Mouse (Mus musculus): ENCODE results near the gene Tgm4. TPM values are rescaled to one million over a fixed set of nuclear protein-coding genes. Genes with fewer than 3 reads are reported as not detected.

The Tgm4 gene
- polyA plus RNA-seq, 1 experiment from 2014 or later = not detected

DNA sequence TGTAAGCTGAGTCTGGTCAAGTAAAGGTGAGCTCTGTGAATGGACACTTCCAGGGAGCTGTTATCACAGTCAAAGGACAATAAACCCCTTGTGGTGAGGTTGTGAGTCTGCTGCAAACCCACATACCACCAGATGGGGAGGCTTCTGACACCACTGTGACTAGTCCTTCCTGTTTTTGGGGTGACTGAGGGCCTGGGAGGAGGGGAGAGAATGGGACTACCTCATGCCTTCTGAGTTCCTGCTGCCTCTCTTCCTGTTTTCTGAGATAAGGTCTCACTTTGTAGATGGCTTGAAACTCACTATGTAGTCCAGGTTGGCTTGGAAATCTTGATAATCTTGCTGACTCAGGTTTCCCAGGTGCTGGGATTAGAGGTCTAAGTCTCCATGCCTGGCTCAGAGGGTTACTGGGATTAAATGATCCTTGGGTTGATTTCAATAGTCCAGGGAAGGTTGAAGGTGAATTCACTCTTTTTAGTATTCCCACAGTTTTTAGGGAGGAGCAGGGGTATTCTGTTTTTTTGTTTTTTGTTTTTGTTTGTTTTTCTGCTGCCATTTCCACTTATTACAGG, 24.3 kb downstream of the Tgm4 start:
- Histone ChIP-seq H3K9ac (no peak overlapping the region), H3K36me3 (no peaks in the 10 kb centered on the region), H3K27me3 (no peaks in the 10 kb centered on the region), H3K4me2 (no peak overlapping the region), H3K9me3 (replicated peaks) (no peaks in the 10 kb centered on the region), H3K27ac (no peak overlapping the region), H3K4me1 (replicated peaks) (no peaks in the 10 kb centered on the region), H3K4me3 (replicated peaks) (no peak overlapping the region)
- ATAC-seq (ENCODE audit: low read depth) = no peak
- DNase-seq = no peak

DNA sequence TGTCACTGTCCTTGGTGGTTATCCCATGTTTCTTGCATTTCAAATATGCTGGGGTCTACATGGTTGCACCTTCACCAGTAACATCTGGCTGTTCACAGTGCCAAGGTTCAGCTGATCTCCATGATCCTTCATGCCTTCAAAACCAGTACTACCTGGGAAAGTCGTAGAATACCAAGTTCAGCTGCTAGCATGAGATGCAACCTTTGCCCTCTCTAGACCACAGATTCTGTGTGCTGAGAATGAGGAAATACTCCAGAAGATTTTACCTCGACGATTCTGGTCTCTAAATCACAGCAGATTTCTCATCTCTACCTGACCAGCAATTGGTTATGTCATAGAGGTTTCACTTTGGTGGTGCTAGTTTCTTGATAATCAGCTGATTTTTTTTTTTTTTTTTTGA, 25.6 kb downstream of the Tgm4 start:
- 53% methylated on average over 3 of the region's 3 CpGs for WGBS (ENCODE audit: insufficient replicate concordance)
- H3K27me3 ChIP-seq = no peaks in the 10 kb centered on the region
- H3K4me2 ChIP-seq = no peak overlapping the region
- no peak for ATAC-seq (ENCODE audit: low read depth)
- H3K27ac ChIP-seq = no peak overlapping the region
- no peak overlapping the region for H3K9ac ChIP-seq
- H3K36me3 ChIP-seq = no peaks in the 10 kb centered on the region
- DNase-seq = no peak
- no peaks in the 10 kb centered on the region for H3K4me1 ChIP-seq (replicated peaks)
- no peak overlapping the region for H3K4me3 ChIP-seq (replicated peaks)
- no peaks in the 10 kb centered on the region for H3K9me3 ChIP-seq (replicated peaks)

DNA sequence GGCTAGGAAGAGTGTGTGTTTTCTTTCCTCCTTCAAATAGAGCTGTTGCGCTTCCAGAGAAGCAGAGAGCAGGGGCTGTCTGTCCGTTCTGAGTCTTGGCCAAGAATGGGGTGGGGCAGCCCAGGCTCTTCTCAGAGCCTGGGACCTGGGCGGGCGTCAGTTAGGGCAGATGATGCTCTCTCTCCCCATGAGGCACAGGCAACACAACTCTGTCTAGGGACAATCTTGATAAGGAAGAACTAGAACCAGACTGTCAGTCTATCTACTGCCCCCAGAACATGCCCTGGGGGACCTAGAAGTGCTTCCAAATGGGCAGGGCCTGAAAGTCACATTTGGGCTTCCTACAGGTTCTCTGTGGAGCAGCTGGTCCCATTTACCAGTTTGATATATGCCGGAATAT, 44.6 kb downstream of the Tgm4 start:
- peak; percentile 86 for ATAC-seq (ENCODE audit: low read depth)
- Histone ChIP-seq H3K4me1 (replicated peaks) (peaks cover 10% of the 10 kb centered on the region), H3K27ac (no peak overlapping the region), H3K27me3 (no peaks in the 10 kb centered on the region), H3K9me3 (replicated peaks) (no peaks in the 10 kb centered on the region), H3K4me3 (replicated peaks) (no peak overlapping the region), H3K36me3 (peaks cover 82% of the 10 kb centered on the region), H3K9ac (no peak overlapping the region), H3K4me2 (no peak overlapping the region)
- DNase-seq = no peak
- WGBS (ENCODE audit: insufficient replicate concordance) = 53% methylated on average over 5 of the region's 5 CpGs

DNA sequence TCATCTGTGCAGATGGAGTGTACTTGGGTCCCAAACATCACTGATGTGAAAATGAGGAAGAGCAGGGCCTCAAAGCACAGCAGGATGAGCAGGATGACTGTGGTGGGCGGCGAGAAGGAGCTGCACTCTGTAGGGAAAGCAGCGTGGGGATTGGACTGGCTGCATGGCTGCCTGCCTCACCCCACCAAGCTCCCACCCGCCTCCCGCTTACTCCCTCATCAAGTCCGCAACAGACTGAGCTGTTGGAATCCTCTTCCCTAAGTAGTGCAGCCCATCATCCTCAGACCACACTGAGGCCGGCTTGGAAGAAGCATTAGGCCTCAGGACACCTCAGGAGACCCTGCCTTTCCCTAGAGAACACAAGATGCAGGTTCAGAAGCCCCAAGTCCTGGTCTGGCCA, 45.8 kb downstream of the Tgm4 start:
- no peak for DNase-seq
- no peak overlapping the region for H3K27ac ChIP-seq
- no peak overlapping the region for H3K9ac ChIP-seq
- no peaks in the 10 kb centered on the region for H3K27me3 ChIP-seq
- 90% methylated on average over 7 of the region's 7 CpGs for WGBS (ENCODE audit: insufficient replicate concordance)
- H3K4me1 ChIP-seq (replicated peaks) = peaks cover 10% of the 10 kb centered on the region
- H3K9me3 ChIP-seq (replicated peaks) = no peaks in the 10 kb centered on the region
- no peak for ATAC-seq (ENCODE audit: low read depth)
- no peak overlapping the region for H3K4me3 ChIP-seq (replicated peaks)
- no peak overlapping the region for H3K4me2 ChIP-seq
- peaks cover 86% of the 10 kb centered on the region for H3K36me3 ChIP-seq

DNA sequence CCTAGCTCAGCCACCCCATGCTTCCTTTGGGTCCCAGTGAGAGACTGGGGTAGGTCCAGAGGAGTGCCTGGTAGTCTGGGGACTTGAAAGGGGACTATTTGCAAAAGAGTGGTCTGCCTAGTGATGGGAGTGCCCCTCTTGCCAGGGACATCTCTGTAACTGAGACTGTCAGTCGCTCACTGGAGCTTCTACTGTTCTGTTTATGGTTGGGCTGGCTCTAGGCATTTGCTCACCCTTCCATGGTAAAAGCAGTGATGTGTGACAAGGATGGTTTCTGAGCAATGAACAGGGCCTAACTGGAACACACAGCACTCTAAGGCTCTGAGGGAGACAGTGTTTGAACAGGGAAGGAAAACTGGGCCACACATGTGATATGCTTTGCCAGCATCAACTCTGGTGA, 46.3 kb downstream of the Tgm4 start:
- no peaks in the 10 kb centered on the region for H3K27me3 ChIP-seq
- no peaks in the 10 kb centered on the region for H3K9me3 ChIP-seq (replicated peaks)
- DNase-seq (no peak), ATAC-seq (ENCODE audit: low read depth) (no peak)
- H3K4me3 ChIP-seq (replicated peaks) = no peak overlapping the region
- WGBS (ENCODE audit: insufficient replicate concordance) = 74% methylated on average over 1 of the region's 1 CpGs
- H3K36me3 ChIP-seq = peaks cover 90% of the 10 kb centered on the region
- H3K9ac ChIP-seq = no peak overlapping the region
- H3K27ac ChIP-seq = no peak overlapping the region
- no peak overlapping the region for H3K4me2 ChIP-seq
- peaks cover 10% of the 10 kb centered on the region for H3K4me1 ChIP-seq (replicated peaks)

DNA sequence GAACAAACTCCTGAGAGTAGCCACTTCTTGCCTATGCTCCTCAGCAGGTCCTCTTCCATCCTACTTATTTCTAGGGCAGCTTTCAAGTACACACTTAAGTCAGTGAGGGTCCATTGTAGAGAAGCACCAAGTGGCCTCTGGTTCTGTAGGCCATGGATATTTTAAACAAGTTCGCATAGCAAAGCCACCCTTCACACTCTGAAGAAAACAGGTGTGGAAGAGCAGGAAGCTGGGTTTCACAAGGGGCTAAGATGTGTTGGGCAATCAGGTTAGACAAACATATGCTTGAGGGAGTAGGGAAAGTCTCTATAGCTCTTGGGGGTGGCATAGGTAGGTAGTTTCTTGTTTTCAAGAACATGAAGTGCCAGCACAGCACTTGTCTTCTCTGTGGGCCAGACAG, 50.8 kb downstream of the Tgm4 start:
- H3K4me3 ChIP-seq (replicated peaks) = no peak overlapping the region
- ATAC-seq (ENCODE audit: low read depth) (no peak), DNase-seq (no peak)
- H3K4me2 ChIP-seq = no peak overlapping the region
- no peak overlapping the region for H3K27ac ChIP-seq
- H3K36me3 ChIP-seq = peaks cover 95% of the 10 kb centered on the region
- no peak overlapping the region for H3K9ac ChIP-seq
- H3K27me3 ChIP-seq = no peaks in the 10 kb centered on the region
- peaks cover 14% of the 10 kb centered on the region; the same call in 1 of the 2 replicates for H3K4me1 ChIP-seq (replicated peaks)
- H3K9me3 ChIP-seq (replicated peaks) = no peaks in the 10 kb centered on the region
- 58% methylated on average over 1 of the region's 1 CpGs for WGBS (ENCODE audit: insufficient replicate concordance)

DNA sequence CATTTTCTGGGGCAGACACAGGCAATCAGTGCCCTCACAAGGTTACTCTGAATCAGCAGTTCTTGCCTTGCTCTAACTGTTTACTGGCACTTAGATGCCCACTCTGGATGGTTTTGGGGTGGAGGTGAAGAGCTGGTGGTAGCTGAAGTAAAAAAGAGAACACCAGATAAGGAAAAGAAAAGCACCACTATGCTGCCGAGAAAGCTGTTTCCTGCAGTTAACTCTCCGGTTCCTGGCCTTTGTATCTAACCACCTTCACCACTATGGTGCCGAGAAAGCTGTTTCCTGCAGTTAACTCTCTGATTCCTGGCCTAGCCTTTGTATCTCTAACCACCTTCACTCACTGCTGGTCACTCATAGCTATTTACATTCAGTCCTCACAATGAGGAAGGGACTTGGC, 53.0 kb downstream of the Tgm4 start:
- Histone ChIP-seq H3K9ac (no peak overlapping the region), H3K27ac (no peak overlapping the region; the same call in 1 of the 2 replicates), H3K4me2 (no peak overlapping the region), H3K36me3 (peaks cover 90% of the 10 kb centered on the region), H3K4me3 (replicated peaks) (no peak overlapping the region), H3K9me3 (replicated peaks) (no peaks in the 10 kb centered on the region), H3K4me1 (replicated peaks) (peaks cover 14% of the 10 kb centered on the region; the same call in 1 of the 2 replicates), H3K27me3 (no peaks in the 10 kb centered on the region)
- ATAC-seq (ENCODE audit: low read depth) (no peak), DNase-seq (no peak)
- 15% methylated on average over 3 of the region's 3 CpGs for WGBS (ENCODE audit: insufficient replicate concordance)

DNA sequence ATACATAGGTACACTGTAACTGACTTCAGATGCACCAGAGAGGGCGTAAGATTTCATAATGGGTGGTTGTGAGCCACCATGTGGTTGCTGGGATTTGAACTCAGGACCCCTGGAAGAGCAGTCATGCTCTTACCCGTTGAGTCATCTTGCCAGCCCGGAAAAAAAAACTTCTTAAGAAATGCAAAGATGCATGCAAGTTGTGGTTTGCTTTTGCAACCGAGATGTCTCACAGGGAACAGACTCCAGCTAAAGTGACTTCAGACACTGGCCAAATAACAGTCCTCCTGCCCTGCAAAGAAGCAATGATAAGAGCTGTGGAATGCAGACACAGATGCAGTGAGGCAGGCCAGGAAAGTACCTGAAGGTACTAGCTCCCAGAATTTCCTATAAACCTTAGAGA, 56.3 kb downstream of the Tgm4 start:
- H3K27me3 ChIP-seq = no peaks in the 10 kb centered on the region
- H3K27ac ChIP-seq = no peak overlapping the region
- no peak overlapping the region for H3K4me2 ChIP-seq
- H3K4me1 ChIP-seq (replicated peaks) = peaks cover 14% of the 10 kb centered on the region; the same call in 1 of the 2 replicates
- WGBS (ENCODE audit: insufficient replicate concordance) = 69% methylated on average over 4 of the region's 4 CpGs
- no peak overlapping the region for H3K4me3 ChIP-seq (replicated peaks)
- peaks cover 86% of the 10 kb centered on the region for H3K36me3 ChIP-seq
- no peak for DNase-seq
- no peaks in the 10 kb centered on the region for H3K9me3 ChIP-seq (replicated peaks)
- no peak overlapping the region for H3K9ac ChIP-seq
- no peak for ATAC-seq (ENCODE audit: low read depth)

DNA sequence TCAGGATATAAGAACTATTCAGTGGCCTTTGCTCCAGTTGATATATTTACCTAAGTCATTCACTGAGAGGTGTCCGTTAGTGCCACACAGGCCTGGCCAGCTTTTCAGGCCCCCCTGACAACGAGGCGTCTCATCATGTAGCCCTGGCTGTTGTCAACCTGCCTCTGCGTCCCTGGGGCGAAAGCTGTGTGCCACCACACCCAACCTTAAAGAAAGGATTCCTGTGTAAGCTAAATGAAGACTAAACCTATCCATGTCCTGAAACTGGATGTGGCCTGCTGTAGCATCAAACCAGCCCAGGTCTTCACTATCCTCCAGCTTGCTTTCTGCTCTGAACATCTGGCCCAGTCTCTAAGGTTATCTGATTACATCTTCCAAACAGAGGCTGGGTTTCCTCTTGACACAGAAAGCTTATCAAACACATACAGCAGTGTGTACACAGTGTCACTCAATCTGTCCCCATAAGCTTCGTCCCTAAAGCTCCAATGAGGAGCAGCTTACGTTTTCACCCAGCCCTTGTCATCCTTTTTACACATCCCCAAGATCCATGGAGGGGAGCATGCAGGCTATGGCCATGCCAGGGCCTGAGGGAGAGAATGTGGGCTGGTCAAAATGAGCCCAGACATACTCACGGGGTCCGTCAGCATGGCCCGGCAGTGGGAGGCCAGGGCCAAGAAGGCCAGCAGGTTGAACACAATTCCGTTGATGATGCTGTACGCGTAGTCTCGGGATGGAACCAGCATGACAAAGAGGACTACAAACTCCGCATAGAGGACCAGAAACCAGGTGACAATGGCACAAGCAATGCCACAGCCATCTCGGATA, 65.3 kb downstream of the Tgm4 start:
- H3K9ac ChIP-seq = no peak overlapping the region
- peaks cover 9% of the 10 kb centered on the region for H3K4me1 ChIP-seq (replicated peaks)
- no peaks in the 10 kb centered on the region for H3K27me3 ChIP-seq
- DNase-seq (no peak), ATAC-seq (ENCODE audit: low read depth) (peak; percentile 80)
- H3K27ac ChIP-seq = no peak overlapping the region
- WGBS (ENCODE audit: insufficient replicate concordance) = 77% methylated on average over 16 of the region's 16 CpGs
- H3K36me3 ChIP-seq = peaks cover 71% of the 10 kb centered on the region
- H3K4me2 ChIP-seq = no peak overlapping the region
- no peaks in the 10 kb centered on the region for H3K9me3 ChIP-seq (replicated peaks)
- H3K4me3 ChIP-seq (replicated peaks) = no peak overlapping the region

DNA sequence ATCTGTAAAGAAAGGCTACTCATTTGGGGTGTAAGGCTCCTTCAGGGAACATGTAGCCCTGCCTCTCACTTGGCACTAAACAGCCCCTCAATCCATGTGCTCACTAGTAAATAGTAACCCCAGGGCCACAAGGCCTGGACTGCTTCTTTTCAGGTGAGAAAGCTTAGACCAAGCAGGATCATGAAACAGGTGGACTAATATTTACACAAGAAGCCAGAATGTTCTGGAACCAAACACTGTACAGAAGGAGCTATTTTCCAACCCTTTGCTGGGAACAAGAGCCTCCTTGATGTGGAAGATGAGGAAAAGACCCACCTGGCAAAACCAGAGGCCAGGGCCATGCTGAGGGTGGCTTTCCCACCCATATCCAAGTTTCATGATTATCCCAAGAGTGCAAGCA, 68.9 kb downstream of the Tgm4 start:
- Histone ChIP-seq H3K4me1 (replicated peaks) (peaks cover 12% of the 10 kb centered on the region), H3K4me3 (replicated peaks) (no peak overlapping the region), H3K4me2 (no peak overlapping the region), H3K27me3 (no peaks in the 10 kb centered on the region), H3K36me3 (peaks cover 52% of the 10 kb centered on the region), H3K9ac (no peak overlapping the region), H3K9me3 (replicated peaks) (no peaks in the 10 kb centered on the region), H3K27ac (no peak overlapping the region)
- DNase-seq (no peak), ATAC-seq (ENCODE audit: low read depth) (no peak)

DNA sequence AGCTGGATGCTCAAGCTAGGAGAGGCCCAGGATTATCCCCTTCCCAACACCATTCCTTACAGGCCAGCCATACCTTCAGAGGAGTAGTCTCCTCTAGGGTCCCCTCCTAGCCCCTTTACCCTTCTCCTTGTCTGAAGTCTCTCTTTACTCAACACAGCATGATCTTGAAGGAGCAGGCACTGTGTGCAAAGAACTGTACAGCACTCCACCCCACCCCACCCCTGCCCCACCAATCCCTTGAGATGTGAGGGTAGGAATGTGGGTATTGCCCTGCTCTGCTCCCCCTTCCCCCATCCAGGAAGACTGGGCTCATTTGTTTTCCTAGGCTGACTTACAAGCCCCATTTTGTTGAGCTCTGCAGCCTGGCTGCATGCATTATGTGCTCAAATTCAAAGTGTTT, 69.8 kb downstream of the Tgm4 start:
- Histone ChIP-seq H3K4me2 (no peak overlapping the region), H3K27me3 (no peaks in the 10 kb centered on the region), H3K4me3 (replicated peaks) (no peak overlapping the region), H3K36me3 (peaks cover 51% of the 10 kb centered on the region), H3K9ac (no peak overlapping the region), H3K9me3 (replicated peaks) (no peaks in the 10 kb centered on the region), H3K4me1 (replicated peaks) (peaks cover 16% of the 10 kb centered on the region), H3K27ac (no peak overlapping the region; the same call in 1 of the 2 replicates)
- ATAC-seq (ENCODE audit: low read depth) = no peak
- DNase-seq = no peak

DNA sequence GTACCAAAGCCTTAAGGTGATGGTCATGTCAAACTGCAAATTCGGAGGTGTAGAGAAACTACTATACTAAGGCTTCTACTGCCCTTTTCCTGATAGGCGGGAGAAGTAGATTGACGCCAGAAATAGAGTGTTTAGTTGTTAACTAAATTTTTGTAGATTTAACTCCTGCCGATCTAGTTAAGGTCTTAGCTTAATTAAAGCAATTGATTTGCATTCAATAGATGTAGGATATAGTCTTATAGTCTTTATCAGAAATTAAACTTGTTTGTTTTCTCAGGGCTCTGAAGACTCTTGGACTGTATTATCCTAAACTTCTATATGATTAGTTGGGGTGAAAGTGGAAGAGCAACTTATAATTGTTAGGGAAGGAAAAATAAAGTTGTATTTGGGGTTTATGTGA, 72.7 kb downstream of the Tgm4 start:
- DNase-seq = no peak
- Histone ChIP-seq H3K36me3 (peaks cover 35% of the 10 kb centered on the region), H3K4me3 (replicated peaks) (no peak overlapping the region), H3K4me1 (replicated peaks) (peaks cover 28% of the 10 kb centered on the region), H3K4me2 (no peak overlapping the region), H3K9ac (no peak overlapping the region), H3K9me3 (replicated peaks) (no peaks in the 10 kb centered on the region), H3K27ac (no peak overlapping the region), H3K27me3 (no peaks in the 10 kb centered on the region)
- 75% methylated on average over 4 of the region's 4 CpGs for WGBS (ENCODE audit: insufficient replicate concordance)
- 0 out of 2 replicates have a peak, but pooled peaks have one; percentile 37 for ATAC-seq (ENCODE audit: low read depth)

Data from liver, embryonic 13.5 days (tissue).